Mouse (Mus musculus) heart, embryonic 15.5 days (tissue): Measurements from ENCODE around the gene Dydc2. TPM values are rescaled to one million over a fixed set of nuclear protein-coding genes. Genes with fewer than 3 reads are reported as not detected.

Experiments
- polyA plus RNA-seq: library from polyadenylated mRNA; unstranded; fragments of >200 nt; fragmentation: Nextera tagmentation; extraction: Ambion mirVana; gene quantifications from 2 replicates; pipeline ENCODE4 v1.2.1, GENCODE M21; 2015

The Dydc2 gene
- polyA plus RNA-seq, 1 experiment from 2014 or later: not detected

Other genes with a start within 250 kb of the Dydc2 start
- 0.69 and 4.3 TPM in 2 replicates for gene Sh2d4b, start 175.9 kb downstream of the Dydc2 start, polyA plus RNA-seq
- gene Tspan14, start 102.4 kb downstream of the Dydc2 start, polyA plus RNA-seq: 32.7 and 50.9 TPM in 2 replicates
- gene Fam213a, start 55.4 kb downstream of the Dydc2 start, polyA plus RNA-seq: 42.9 and 44.8 TPM in 2 replicates
- gene Dydc1, start 3.7 kb upstream of the Dydc2 start, polyA plus RNA-seq: not detected in 2 replicates
- gene Mat1a, start 35.8 kb upstream of the Dydc2 start, polyA plus RNA-seq: 0.45 and 0.67 TPM in 2 replicates
- 2.3 and 3.5 TPM in 2 replicates for gene Sftpa1, start 62.6 kb upstream of the Dydc2 start, polyA plus RNA-seq
- 0.15 TPM in 1 of 2 replicates, not detected in the other for gene Mbl1, start 82.2 kb upstream of the Dydc2 start, polyA plus RNA-seq
- gene Sftpd, start 115.9 kb upstream of the Dydc2 start, polyA plus RNA-seq: 0.10 TPM in 1 of 2 replicates, not detected in the other
- gene Gm2832, start 209.6 kb upstream of the Dydc2 start, polyA plus RNA-seq: not detected in 2 replicates